In genomic region chr4:41129406-41129805, GRCm38 (mm10) we compare ENCODE assay signal across 9 mouse cellular contexts. TPM values are rescaled to one million over a fixed set of nuclear protein-coding genes. Genes with fewer than 3 reads are reported as not detected.
DNase-seq lines count a peak whose midpoint lies in the region; ATAC-seq and TF ChIP-seq lines count a peak whose summit lies in the region.
"Had no signal": no experiment of that assay in that cellular context is flagged by ENCODE, and none has a peak within 500 bp of the region (broad histone marks: within the 10 kb centered on the region; RNA-seq: fewer than 3 reads in every experiment).

No protein-coding gene starts in this region.

- H3K9ac ChIP-seq in heart, embryonic 16.5 days (ENCODE audit: low read length): no peak overlapping the region
- H3K9ac ChIP-seq: hindbrain, embryonic 15.5 days had no signal

- no peaks in the 10 kb centered on the region for H3K9me3 ChIP-seq in heart, embryonic 16.5 days (replicated peaks; ENCODE audit: control insufficient read depth, low read length)
- H3K9me3 ChIP-seq: hindbrain, embryonic 15.5 days had no signal

- DNase-seq in ovary, postnatal 14 days (ENCODE audit: low spot score): peak; percentile 46
- no peak for DNase-seq in ovary, postnatal 10 days (ENCODE audit: low spot score)
- peak; percentile 67 for DNase-seq in adrenal gland, adult 2 months
- DNase-seq in embryo, embryonic 11.5 days (ENCODE audit: low read depth, low spot score): peak; percentile 46
- DNase-seq in left cerebral cortex, adult 2 months (ENCODE audit: extremely low spot score in 1 of 2, low spot score in 2 of 2): peak; percentile 48 to 53
- DNase-seq in mesoderm, embryonic 11.5 days (ENCODE audit: low read depth, low spot score): peak; percentile 62
- peak; percentile 75 for DNase-seq in thymus, postnatal 0 days (ENCODE audit: low spot score)

- H3K27me3 ChIP-seq in heart, embryonic 16.5 days (ENCODE audit: control insufficient read depth, insufficient read depth, low read length): no peaks in the 10 kb centered on the region
- H3K27me3 ChIP-seq: hindbrain, embryonic 15.5 days had no signal

- H3K4me1 ChIP-seq in heart, embryonic 16.5 days (ENCODE audit: control insufficient read depth, insufficient read depth, low read length): peaks cover 1% of the 10 kb centered on the region; the same call in 1 of the 2 replicates

- H3K4me2 ChIP-seq in heart, embryonic 16.5 days (ENCODE audit: low read depth, low read length): no peak overlapping the region
- H3K4me2 ChIP-seq: hindbrain, embryonic 15.5 days had no signal

- no peak overlapping the region for H3K27ac ChIP-seq in heart, embryonic 16.5 days (ENCODE audit: low read length)
- no peak overlapping the region for H3K27ac ChIP-seq in left cerebral cortex, adult 2 months
- H3K27ac ChIP-seq: hindbrain, embryonic 15.5 days had no signal

- WGBS in heart, embryonic 16.5 days: 3% methylated on average over 2 of the region's 2 CpGs

- intact Hi-C loops in left cerebral cortex, adult 2 months (cut with DNase I): loop anchor here (1.0 to 2.0 kb wide), 2 partner anchors 37 to 97 kb away; no protein-coding TSS in a partner anchor

- no peak overlapping the region for H3K4me3 ChIP-seq in heart, embryonic 16.5 days (ENCODE audit: low read length)
- H3K4me3 ChIP-seq in left cerebral cortex, adult 2 months: no peak overlapping the region
- H3K4me3 ChIP-seq: hindbrain, embryonic 15.5 days had no signal

- TF ChIP-seq CTCF in left cerebral cortex, adult 2 months (IDR thresholded peaks at IDR 0.05): peak; percentile 82

- H3K36me3 ChIP-seq in heart, embryonic 16.5 days (ENCODE audit: control insufficient read depth, insufficient read depth): no peaks in the 10 kb centered on the region
- H3K36me3 ChIP-seq: hindbrain, embryonic 15.5 days had no signal

- peak; percentile 75 for ATAC-seq in heart, embryonic 16.5 days (replicated peaks; ENCODE audit: extremely low read depth, insufficient read depth, low FRiP score)

RNA-seq across cellular contexts. Expression of gene Nol6, which starts 5.2 kb away (rescaled TPM):
- total RNA-seq in adrenal gland, adult 2 months (2021): 10 to 100 TPM; 58.1 to 59.3 TPM
- polyA plus RNA-seq in adrenal gland, adult 2 months (2012; rRNA removed): 66.5 and 89.8 TPM in 2 replicates
- 15.2 and 15.6 TPM in 2 replicates for polyA plus RNA-seq in heart, embryonic 16.5 days (2015; fragmentation: Nextera tagmentation; extraction: Ambion mirVana)
- total RNA-seq in left cerebral cortex, adult 2 months (2021): 10 to 100 TPM; 91.4 to 97.4 TPM
- 12.1 and 15.8 TPM in 2 replicates for polyA plus RNA-seq in thymus, postnatal 0 days (2015; fragmentation: Nextera tagmentation; extraction: Ambion mirVana)

RNA-seq across cellular contexts. Expression of gene Ube2r2, which starts 6.1 kb away (rescaled TPM):
- total RNA-seq in adrenal gland, adult 2 months (2021): 100 to 1,000 TPM in 1 of 2 experiments, 10 to 100 TPM in 1; 94.6 to 105 TPM
- 32.7 and 45.5 TPM in 2 replicates for polyA plus RNA-seq in adrenal gland, adult 2 months (2012; rRNA removed)
- 68.0 and 69.7 TPM in 2 replicates for polyA plus RNA-seq in heart, embryonic 16.5 days (2015; fragmentation: Nextera tagmentation; extraction: Ambion mirVana)
- 10 to 100 TPM; 78.8 to 80.9 TPM for total RNA-seq in left cerebral cortex, adult 2 months (2021)
- 50.9 and 56.1 TPM in 2 replicates for polyA plus RNA-seq in thymus, postnatal 0 days (2015; fragmentation: Nextera tagmentation; extraction: Ambion mirVana)

RNA-seq across cellular contexts. Expression of gene Aqp3, which starts 31.4 kb away (rescaled TPM):
- total RNA-seq in adrenal gland, adult 2 months (2021): under 1 TPM in 1 of 2 experiments, not detected in 1; 0.28 TPM
- 0.22 and 0.40 TPM in 2 replicates for polyA plus RNA-seq in adrenal gland, adult 2 months (2012; rRNA removed)
- polyA plus RNA-seq in heart, embryonic 16.5 days (2015; fragmentation: Nextera tagmentation; extraction: Ambion mirVana): 1.6 and 1.7 TPM in 2 replicates
- total RNA-seq in left cerebral cortex, adult 2 months (2021): not detected
- 5.6 and 9.1 TPM in 2 replicates for polyA plus RNA-seq in thymus, postnatal 0 days (2015; fragmentation: Nextera tagmentation; extraction: Ambion mirVana)
